Mouse (Mus musculus): ENCODE measurements at regions not wholly inside any gene's neighbourhood (a gene's known extent, or its start where the extent isn't known, plus 50 kb on each side); places are given as distances from the start of the nearest gene placed in this dataset.

DNA sequence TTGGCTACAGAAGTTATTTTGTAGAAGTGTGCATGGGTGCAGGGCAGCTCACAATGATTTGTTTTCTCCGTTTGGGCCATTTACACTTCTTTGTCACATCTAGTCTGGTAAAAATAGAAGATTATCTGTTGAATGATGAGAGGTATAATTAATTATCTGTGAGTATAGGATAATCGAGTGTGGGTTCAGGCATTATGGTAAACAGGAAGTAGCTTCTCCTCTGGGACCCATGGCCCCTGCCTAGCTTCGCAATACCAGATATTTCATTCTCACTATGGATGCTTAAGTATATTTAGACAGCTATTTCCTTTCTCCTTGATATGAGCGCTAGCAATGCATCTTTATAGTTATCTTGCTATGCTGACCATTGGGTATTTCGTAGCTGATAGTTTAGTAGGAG is 1373.7 kb upstream of the Pcdh20 start:
- DNase-seq (ENCODE audit: low spot score) (no peak), ATAC-seq (replicated peaks; ENCODE audit: insufficient number of reproducible peaks, low FRiP score, low TSS enrichment, low read depth) (no peak)
- Histone ChIP-seq H3K9me3 (replicated peaks; ENCODE audit: control insufficient read depth, low read length) (no peaks in the 10 kb centered on the region), H3K27me3 (ENCODE audit: control insufficient read depth, insufficient read depth, low read length) (no peaks in the 10 kb centered on the region), H3K9ac (replicated peaks; ENCODE audit: low read length) (no peak overlapping the region), H3K4me1 (ENCODE audit: control insufficient read depth, insufficient read depth, low read length) (no peaks in the 10 kb centered on the region), H3K4me2 (ENCODE audit: low read depth, low read length) (no peak overlapping the region), H3K36me3 (replicated peaks; ENCODE audit: control insufficient read depth, insufficient read depth, low read depth, low read length) (no peaks in the 10 kb centered on the region), H3K27ac (replicated peaks; ENCODE audit: low read depth, low read length) (no peak overlapping the region), H3K4me3 (ENCODE audit: low read depth, low read length) (no peak overlapping the region)
- 79% methylated on average over 5 of the region's 5 CpGs for WGBS

DNA sequence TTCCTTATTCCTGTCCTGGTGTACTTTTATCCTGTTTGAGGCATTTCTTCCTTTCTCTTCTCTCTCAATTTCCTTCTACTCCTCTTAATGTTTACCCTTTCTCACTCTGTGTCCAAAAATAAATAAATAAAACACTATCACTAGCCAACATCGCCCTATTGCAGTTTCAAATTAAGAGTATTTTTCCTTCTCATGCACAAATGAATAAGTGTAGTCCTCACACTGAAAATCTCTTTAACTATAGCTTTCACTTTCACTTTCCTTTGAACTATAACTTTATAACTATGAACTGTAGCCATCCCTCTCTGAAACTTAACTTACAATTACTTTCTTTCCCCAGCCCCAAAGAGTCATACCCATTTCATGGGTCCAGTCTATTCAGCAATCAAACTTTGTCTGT is 1355.5 kb upstream of the Pcdh20 start:
- H3K4me2 ChIP-seq (ENCODE audit: low read depth, low read length) = no peak overlapping the region
- ATAC-seq (replicated peaks; ENCODE audit: insufficient number of reproducible peaks, low FRiP score, low TSS enrichment, low read depth) (no peak), DNase-seq (ENCODE audit: low spot score) (no peak)
- no peak overlapping the region for H3K27ac ChIP-seq (replicated peaks; ENCODE audit: low read depth, low read length)
- no peaks in the 10 kb centered on the region for H3K4me1 ChIP-seq (ENCODE audit: control insufficient read depth, insufficient read depth, low read length)
- H3K36me3 ChIP-seq (replicated peaks; ENCODE audit: control insufficient read depth, insufficient read depth, low read depth, low read length) = no peaks in the 10 kb centered on the region
- WGBS = 68% methylated on average over 1 of the region's 1 CpGs
- no peak overlapping the region for H3K4me3 ChIP-seq (ENCODE audit: low read depth, low read length)
- no peaks in the 10 kb centered on the region for H3K9me3 ChIP-seq (replicated peaks; ENCODE audit: control insufficient read depth, low read length)
- H3K9ac ChIP-seq (replicated peaks; ENCODE audit: low read length) = no peak overlapping the region
- no peaks in the 10 kb centered on the region for H3K27me3 ChIP-seq (ENCODE audit: control insufficient read depth, insufficient read depth, low read length)

DNA sequence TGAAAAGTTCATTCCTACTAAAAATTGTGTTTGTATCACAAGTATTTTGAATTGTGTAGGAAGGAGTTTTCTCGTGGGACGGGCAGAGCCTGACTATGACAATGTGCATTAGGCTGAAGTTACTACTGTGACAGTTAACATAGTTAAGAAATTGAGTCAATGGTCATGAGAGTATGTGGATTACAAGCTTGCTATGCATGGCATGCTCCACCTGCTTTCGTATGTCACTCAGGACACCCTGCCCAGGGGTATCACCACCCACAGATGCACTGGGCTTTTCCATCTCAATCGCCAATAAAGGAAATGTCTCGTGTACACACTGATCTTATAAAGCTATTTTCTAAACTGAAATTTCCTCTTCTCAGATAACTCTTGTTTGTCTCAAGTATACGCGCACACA is 1354.8 kb upstream of the Pcdh20 start:
- Histone ChIP-seq H3K4me2 (ENCODE audit: low read depth, low read length) (no peak overlapping the region), H3K9me3 (replicated peaks; ENCODE audit: control insufficient read depth, low read length) (no peaks in the 10 kb centered on the region), H3K9ac (replicated peaks; ENCODE audit: low read length) (no peak overlapping the region), H3K4me1 (ENCODE audit: control insufficient read depth, insufficient read depth, low read length) (no peaks in the 10 kb centered on the region), H3K36me3 (replicated peaks; ENCODE audit: control insufficient read depth, insufficient read depth, low read depth, low read length) (no peaks in the 10 kb centered on the region), H3K27me3 (ENCODE audit: control insufficient read depth, insufficient read depth, low read length) (no peaks in the 10 kb centered on the region), H3K27ac (replicated peaks; ENCODE audit: low read depth, low read length) (no peak overlapping the region), H3K4me3 (ENCODE audit: low read depth, low read length) (no peak overlapping the region)
- ATAC-seq (replicated peaks; ENCODE audit: insufficient number of reproducible peaks, low FRiP score, low TSS enrichment, low read depth) (no peak), DNase-seq (ENCODE audit: low spot score) (no peak)
- 61% methylated on average over 7 of the region's 7 CpGs for WGBS

DNA sequence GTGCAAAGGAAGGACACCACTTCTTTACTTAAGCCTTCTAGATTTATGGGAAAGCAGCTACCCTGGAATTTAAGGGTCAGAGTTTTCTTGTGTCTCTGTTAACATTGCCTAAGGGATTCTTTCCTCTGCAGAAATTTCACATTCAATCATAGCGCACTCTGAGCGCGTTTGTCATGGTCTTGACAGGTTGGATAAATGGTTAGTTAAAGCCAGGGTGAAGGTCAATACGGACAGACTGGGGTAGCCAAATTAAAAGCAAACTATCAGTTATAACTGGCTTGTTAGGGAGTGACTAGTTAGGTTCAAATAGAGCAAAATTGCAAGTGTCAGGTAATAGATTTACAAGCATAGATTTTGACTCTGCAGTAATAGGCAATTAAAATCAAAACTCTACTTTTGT is 1352.2 kb upstream of the Pcdh20 start:
- H3K4me3 ChIP-seq (ENCODE audit: low read depth, low read length) = no peak overlapping the region
- DNase-seq (ENCODE audit: low spot score) (peak; percentile 26), ATAC-seq (replicated peaks; ENCODE audit: insufficient number of reproducible peaks, low FRiP score, low TSS enrichment, low read depth) (no peak)
- no peak overlapping the region for H3K27ac ChIP-seq (replicated peaks; ENCODE audit: low read depth, low read length)
- 42% methylated on average over 4 of the region's 4 CpGs for WGBS
- no peak overlapping the region for H3K9ac ChIP-seq (replicated peaks; ENCODE audit: low read length)
- no peaks in the 10 kb centered on the region for H3K9me3 ChIP-seq (replicated peaks; ENCODE audit: control insufficient read depth, low read length)
- no peaks in the 10 kb centered on the region for H3K4me1 ChIP-seq (ENCODE audit: control insufficient read depth, insufficient read depth, low read length)
- H3K27me3 ChIP-seq (ENCODE audit: control insufficient read depth, insufficient read depth, low read length) = no peaks in the 10 kb centered on the region
- no peaks in the 10 kb centered on the region for H3K36me3 ChIP-seq (replicated peaks; ENCODE audit: control insufficient read depth, insufficient read depth, low read depth, low read length)
- no peak overlapping the region for H3K4me2 ChIP-seq (ENCODE audit: low read depth, low read length)

DNA sequence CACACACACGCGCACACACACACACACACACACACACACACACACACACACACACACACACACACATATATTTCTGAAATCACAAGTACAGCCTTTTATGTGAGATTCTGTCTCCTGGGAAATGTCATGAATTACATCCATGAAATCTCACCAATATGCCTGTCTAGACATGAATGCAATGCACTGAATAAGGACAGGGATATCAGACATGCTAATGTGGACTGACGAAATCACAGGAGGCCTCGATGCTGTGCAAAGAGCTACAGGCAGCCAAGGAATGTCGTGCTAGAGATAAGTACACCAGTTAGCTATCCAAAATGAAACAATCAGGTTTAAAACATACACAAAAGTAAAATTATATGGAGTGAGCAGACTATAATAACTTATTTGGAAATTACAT is 1351.0 kb upstream of the Pcdh20 start:
- 67% methylated on average over 5 of the region's 5 CpGs for WGBS
- DNase-seq (ENCODE audit: low spot score) = peak; percentile 33
- ATAC-seq (replicated peaks; ENCODE audit: insufficient number of reproducible peaks, low FRiP score, low TSS enrichment, low read depth) = no peak

GRCm38 (mm10) chr14:89806825-89807224 is 1335.6 kb upstream of the Pcdh20 start:
- Histone ChIP-seq H3K36me3 (replicated peaks; ENCODE audit: control insufficient read depth, insufficient read depth, low read depth, low read length) (no peaks in the 10 kb centered on the region), H3K9me3 (replicated peaks; ENCODE audit: control insufficient read depth, low read length) (no peaks in the 10 kb centered on the region), H3K27ac (replicated peaks; ENCODE audit: low read depth, low read length) (no peak overlapping the region), H3K4me2 (ENCODE audit: low read depth, low read length) (no peak overlapping the region), H3K27me3 (ENCODE audit: control insufficient read depth, insufficient read depth, low read length) (no peaks in the 10 kb centered on the region), H3K9ac (replicated peaks; ENCODE audit: low read length) (no peak overlapping the region), H3K4me3 (ENCODE audit: low read depth, low read length) (no peak overlapping the region), H3K4me1 (ENCODE audit: control insufficient read depth, insufficient read depth, low read length) (no peaks in the 10 kb centered on the region)
- ATAC-seq (replicated peaks; ENCODE audit: insufficient number of reproducible peaks, low FRiP score, low TSS enrichment, low read depth) = no peak
- DNase-seq (ENCODE audit: low spot score) = no peak
- 48% methylated on average over 1 of the region's 1 CpGs for WGBS

More for the DNA sequence above, 1351.0 kb upstream of the Pcdh20 start:
- H3K27ac ChIP-seq (replicated peaks; ENCODE audit: low read depth, low read length) = no peak overlapping the region
- no peaks in the 10 kb centered on the region for H3K27me3 ChIP-seq (ENCODE audit: control insufficient read depth, insufficient read depth, low read length)
- H3K4me2 ChIP-seq (ENCODE audit: low read depth, low read length) = no peak overlapping the region
- H3K9ac ChIP-seq (replicated peaks; ENCODE audit: low read length) = no peak overlapping the region
- H3K4me1 ChIP-seq (ENCODE audit: control insufficient read depth, insufficient read depth, low read length) = no peaks in the 10 kb centered on the region
- H3K4me3 ChIP-seq (ENCODE audit: low read depth, low read length) = no peak overlapping the region
- no peaks in the 10 kb centered on the region for H3K36me3 ChIP-seq (replicated peaks; ENCODE audit: control insufficient read depth, insufficient read depth, low read depth, low read length)
- no peaks in the 10 kb centered on the region for H3K9me3 ChIP-seq (replicated peaks; ENCODE audit: control insufficient read depth, low read length)

DNA sequence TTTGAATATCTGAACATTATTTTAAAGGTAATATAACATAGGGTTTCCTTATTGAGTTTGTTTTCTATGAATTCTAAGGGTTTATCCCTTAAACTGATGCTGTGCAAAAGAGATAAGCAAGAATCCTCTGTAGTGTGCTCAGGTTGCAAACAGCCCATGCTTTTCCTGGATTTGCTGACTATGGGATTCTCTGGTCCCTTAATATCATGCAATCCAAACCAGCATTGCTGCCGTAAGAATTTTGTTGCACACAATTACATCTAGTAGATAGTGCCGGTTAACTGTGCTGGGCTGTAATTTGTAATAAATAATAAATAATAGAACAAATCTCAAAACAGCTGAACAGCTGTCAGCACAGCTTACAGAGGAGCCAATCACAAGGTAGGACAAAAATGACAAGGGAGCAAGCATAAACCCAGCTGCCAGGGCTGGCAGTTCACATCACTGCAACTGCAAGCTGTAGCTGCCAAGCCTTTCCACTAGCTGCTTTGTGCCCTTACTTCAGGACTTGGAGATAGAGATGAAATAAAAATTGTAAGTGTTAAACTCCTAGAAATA is 1333.6 kb upstream of the Pcdh20 start:
- no peak overlapping the region for H3K4me2 ChIP-seq (ENCODE audit: low read depth, low read length)
- no peaks in the 10 kb centered on the region for H3K4me1 ChIP-seq (ENCODE audit: control insufficient read depth, insufficient read depth, low read length)
- DNase-seq (ENCODE audit: low spot score) (no peak), ATAC-seq (replicated peaks; ENCODE audit: insufficient number of reproducible peaks, low FRiP score, low TSS enrichment, low read depth) (no peak)
- H3K9me3 ChIP-seq (replicated peaks; ENCODE audit: control insufficient read depth, low read length) = no peaks in the 10 kb centered on the region
- H3K36me3 ChIP-seq (replicated peaks; ENCODE audit: control insufficient read depth, insufficient read depth, low read depth, low read length) = no peaks in the 10 kb centered on the region
- WGBS = 73% methylated on average over 2 of the region's 2 CpGs
- H3K4me3 ChIP-seq (ENCODE audit: low read depth, low read length) = no peak overlapping the region
- no peak overlapping the region for H3K27ac ChIP-seq (replicated peaks; ENCODE audit: low read depth, low read length)
- no peaks in the 10 kb centered on the region for H3K27me3 ChIP-seq (ENCODE audit: control insufficient read depth, insufficient read depth, low read length)
- no peak overlapping the region for H3K9ac ChIP-seq (replicated peaks; ENCODE audit: low read length)

- no peak overlapping the region for H3K4me2 ChIP-seq (ENCODE audit: low read depth, low read length)
- no peaks in the 10 kb centered on the region for H3K36me3 ChIP-seq (replicated peaks; ENCODE audit: control insufficient read depth, insufficient read depth, low read depth, low read length)
- DNase-seq (ENCODE audit: low spot score) = no peak
- H3K4me1 ChIP-seq (ENCODE audit: control insufficient read depth, insufficient read depth, low read length) = no peaks in the 10 kb centered on the region
- H3K4me3 ChIP-seq (ENCODE audit: low read depth, low read length) = no peak overlapping the region
- WGBS = 69% methylated on average over 2 of the region's 2 CpGs
- H3K27ac ChIP-seq (replicated peaks; ENCODE audit: low read depth, low read length) = no peak overlapping the region
- H3K9ac ChIP-seq (replicated peaks; ENCODE audit: low read length) = no peak overlapping the region
- no peaks in the 10 kb centered on the region for H3K9me3 ChIP-seq (replicated peaks; ENCODE audit: control insufficient read depth, low read length)
- no peak for ATAC-seq (replicated peaks; ENCODE audit: insufficient number of reproducible peaks, low FRiP score, low TSS enrichment, low read depth)
- H3K27me3 ChIP-seq (ENCODE audit: control insufficient read depth, insufficient read depth, low read length) = no peaks in the 10 kb centered on the region
Observed at GRCm38 (mm10) chr14:89755831-89756230, 1284.6 kb upstream of the Pcdh20 start.

All from embryonic facial prominence, embryonic 11.5 days (tissue).